Mouse (Mus musculus): Measurements from ENCODE around the gene Spn. TPM values are rescaled to one million over a fixed set of nuclear protein-coding genes. Genes with fewer than 3 reads are reported as not detected.
"Not testable (repeated sequence)": the region's sequence is repeated elsewhere in the genome, so short reads cannot be mapped to it uniquely, and the experiment has no call there.

The Spn gene
- polyA plus RNA-seq (2012; rRNA removed) = 11.8 and 13.2 TPM in 2 replicates

DNA sequence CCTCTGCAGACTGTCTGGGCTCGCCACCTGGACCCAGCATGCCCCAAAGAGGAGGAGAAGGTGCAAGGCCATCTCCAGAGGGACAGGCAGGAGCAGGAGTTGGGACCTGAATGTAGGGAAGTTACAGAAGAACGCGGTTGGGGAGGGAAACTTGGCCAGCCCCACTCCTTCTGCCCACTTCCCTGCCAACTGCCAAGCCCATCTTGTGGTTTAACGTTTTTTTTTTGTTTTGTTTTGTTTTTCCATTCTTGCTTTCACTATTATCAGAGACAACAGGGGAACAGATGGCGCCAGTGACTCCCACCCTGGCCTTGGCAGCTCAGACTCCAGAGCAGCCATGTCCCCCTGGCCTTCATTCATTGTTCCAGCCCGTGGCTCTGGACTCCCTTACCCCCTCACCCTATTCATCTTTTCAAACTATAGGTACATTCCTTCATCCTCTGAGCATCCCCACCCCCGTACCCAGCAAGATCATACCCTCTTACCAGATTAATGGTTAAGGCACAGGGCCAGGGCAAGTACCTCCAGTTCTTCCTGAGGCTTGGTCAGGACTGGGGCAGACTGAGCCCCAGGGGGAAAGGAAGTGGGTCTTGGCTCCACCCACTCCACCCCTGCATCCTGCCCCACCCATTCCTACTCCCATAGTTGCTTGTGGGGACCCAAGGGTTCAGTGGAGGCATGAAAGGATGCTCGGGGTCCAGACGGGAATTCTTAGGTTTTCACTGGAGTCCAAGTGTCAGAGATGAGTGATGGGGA is at the start of gene Spn:
Gene Spn (minus strand): TSS at position 562 of the 756 bp plus-strand sequence.
- no peak within 1 kb of the TSS for H3K4me3 ChIP-seq (replicated peaks; ENCODE audit: extremely low read depth, low read depth, low read length)
- no peak for DNase-seq
- 34% methylated on average over 9 of the region's 9 CpGs for WGBS

DNA sequence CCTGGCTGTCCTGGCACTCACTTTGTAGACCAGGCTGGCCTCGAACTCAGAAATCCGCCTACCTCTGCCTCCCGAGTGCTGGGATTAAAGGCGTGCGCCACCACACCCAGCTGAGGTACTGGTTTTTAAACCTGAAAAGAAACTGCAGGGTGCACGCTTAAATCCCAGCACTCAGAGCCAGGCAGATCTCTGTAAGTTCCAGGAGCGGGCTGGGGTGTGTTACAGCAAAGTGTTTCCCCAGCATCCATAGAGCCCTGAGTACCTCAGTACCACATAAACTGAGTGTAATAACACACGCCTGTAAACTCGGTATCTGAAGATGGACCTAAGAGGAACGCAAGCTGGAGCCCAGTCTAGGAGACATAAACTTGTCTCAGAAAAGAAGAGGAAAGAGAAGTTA is 49.7 kb upstream of the Spn start:
- H3K4me1 ChIP-seq (ENCODE audit: control insufficient read depth, insufficient read depth, low read length) = no peaks in the 10 kb centered on the region

More for the DNA sequence above, at the start of gene Spn:
- TF ChIP-seq POLR2A (IDR thresholded peaks at IDR 0.05; ENCODE audit: borderline replicate concordance, extremely low read depth, low read depth, low read length) (no peak), CTCF (IDR thresholded peaks at IDR 0.05; ENCODE audit: insufficient read depth, low read length) (no peak)
- no peaks in the 10 kb centered on the region for H3K4me1 ChIP-seq (ENCODE audit: control insufficient read depth, insufficient read depth, low read length)

GRCm38 (mm10) chr7:127185601-127186000 is 48.0 kb upstream of the Spn start:
- Histone ChIP-seq H3K4me3 (replicated peaks; ENCODE audit: extremely low read depth, low read depth, low read length) (no peak overlapping the region), H3K4me1 (ENCODE audit: control insufficient read depth, insufficient read depth, low read length) (no peaks in the 10 kb centered on the region)
- no peak for DNase-seq
- WGBS = 63% methylated on average over 3 of the region's 3 CpGs
- TF ChIP-seq CTCF (IDR thresholded peaks at IDR 0.05; ENCODE audit: insufficient read depth, low read length) (no peak), POLR2A (IDR thresholded peaks at IDR 0.05; ENCODE audit: borderline replicate concordance, extremely low read depth, low read depth, low read length) (no peak)

More for the DNA sequence above, 49.7 kb upstream of the Spn start:
- WGBS = 79% methylated on average over 10 of the region's 10 CpGs
- H3K4me3 ChIP-seq (replicated peaks; ENCODE audit: extremely low read depth, low read depth, low read length) = no peak overlapping the region
- TF ChIP-seq CTCF (IDR thresholded peaks at IDR 0.05; ENCODE audit: insufficient read depth, low read length) = no peak
- TF ChIP-seq POLR2A (IDR thresholded peaks at IDR 0.05; ENCODE audit: borderline replicate concordance, extremely low read depth, low read depth, low read length) = no peak
- no peak for DNase-seq

DNA sequence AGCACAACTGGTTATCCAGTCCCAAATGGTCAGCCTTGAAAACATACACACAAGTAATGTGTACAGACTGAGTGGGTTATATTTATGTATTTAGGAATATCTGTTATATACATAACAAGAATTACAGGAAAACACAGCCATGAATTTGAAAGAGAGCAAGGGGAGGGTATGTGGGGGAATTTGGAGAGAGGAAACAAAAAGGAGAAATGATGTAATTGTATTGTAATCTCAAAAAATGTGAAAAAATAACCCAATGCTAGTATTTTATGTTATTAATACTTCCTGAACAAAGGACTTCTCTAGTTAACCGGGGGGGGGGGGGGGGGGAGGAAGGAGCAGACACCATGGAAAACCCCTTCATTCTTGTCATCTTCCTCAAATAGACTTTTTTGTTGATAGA is 47.1 kb upstream of the Spn start:
- no peak overlapping the region for H3K4me3 ChIP-seq (replicated peaks; ENCODE audit: extremely low read depth, low read depth, low read length)
- no peak for DNase-seq
- 20% methylated on average over 1 of the region's 1 CpGs for WGBS
- TF ChIP-seq CTCF (IDR thresholded peaks at IDR 0.05; ENCODE audit: insufficient read depth, low read length) (no peak), POLR2A (IDR thresholded peaks at IDR 0.05; ENCODE audit: borderline replicate concordance, extremely low read depth, low read depth, low read length) (no peak)
- no peaks in the 10 kb centered on the region for H3K4me1 ChIP-seq (ENCODE audit: control insufficient read depth, insufficient read depth, low read length)

- no peak for TF ChIP-seq POLR2A (IDR thresholded peaks at IDR 0.05; ENCODE audit: borderline replicate concordance, extremely low read depth, low read depth, low read length)
- peak; percentile 49; the same call in 1 of the 2 replicates for TF ChIP-seq CTCF (IDR thresholded peaks at IDR 0.05; ENCODE audit: insufficient read depth, low read length)
- DNase-seq = no peak
These were observed 46.2 kb upstream of the Spn start for GRCm38 (mm10) chr7:127183828-127184227.

DNA sequence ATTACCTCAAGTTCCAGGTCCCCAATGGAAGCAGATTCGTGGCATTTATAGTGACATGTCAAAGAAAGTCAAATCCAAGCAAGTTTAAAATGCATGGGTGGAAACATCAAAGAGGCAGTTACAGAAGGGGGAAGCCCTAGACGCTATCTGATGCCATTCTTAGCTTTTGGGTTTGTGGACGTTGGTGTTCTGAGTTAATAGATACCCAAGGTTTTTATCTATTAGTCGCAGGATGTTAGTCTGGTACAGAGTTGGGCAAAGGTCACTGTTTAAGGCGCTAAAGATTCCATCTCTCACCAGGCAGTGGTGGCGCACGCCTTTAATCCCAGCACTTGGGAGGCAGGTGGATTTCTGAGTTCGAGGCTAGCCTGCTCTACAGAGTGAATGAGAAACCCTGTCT is 45.7 kb upstream of the Spn start:
- 71% methylated on average over 8 of the region's 8 CpGs for WGBS
- DNase-seq = no peak
- no peak for TF ChIP-seq POLR2A (IDR thresholded peaks at IDR 0.05; ENCODE audit: borderline replicate concordance, extremely low read depth, low read depth, low read length)
- TF ChIP-seq CTCF (IDR thresholded peaks at IDR 0.05; ENCODE audit: insufficient read depth, low read length) = no peak
- Histone ChIP-seq H3K4me3 (replicated peaks; ENCODE audit: extremely low read depth, low read depth, low read length) (no peak overlapping the region), H3K4me1 (ENCODE audit: control insufficient read depth, insufficient read depth, low read length) (no peaks in the 10 kb centered on the region)

More at GRCm38 (mm10) chr7:127183828-127184227, 46.2 kb upstream of the Spn start:
- H3K4me3 ChIP-seq (replicated peaks; ENCODE audit: extremely low read depth, low read depth, low read length) = no peak overlapping the region
- 75% methylated on average over 6 of the region's 6 CpGs for WGBS
- H3K4me1 ChIP-seq (ENCODE audit: control insufficient read depth, insufficient read depth, low read length) = no peaks in the 10 kb centered on the region

GRCm38 (mm10) chr7:127181724-127182123 is 44.1 kb upstream of the Spn start:
- not testable (repeated sequence) for H3K4me1 ChIP-seq (ENCODE audit: control insufficient read depth, insufficient read depth, low read length); DNase-seq; H3K4me3 ChIP-seq (replicated peaks; ENCODE audit: extremely low read depth, low read depth, low read length)
- 37% methylated on average over 3 of the region's 3 CpGs for WGBS

DNA sequence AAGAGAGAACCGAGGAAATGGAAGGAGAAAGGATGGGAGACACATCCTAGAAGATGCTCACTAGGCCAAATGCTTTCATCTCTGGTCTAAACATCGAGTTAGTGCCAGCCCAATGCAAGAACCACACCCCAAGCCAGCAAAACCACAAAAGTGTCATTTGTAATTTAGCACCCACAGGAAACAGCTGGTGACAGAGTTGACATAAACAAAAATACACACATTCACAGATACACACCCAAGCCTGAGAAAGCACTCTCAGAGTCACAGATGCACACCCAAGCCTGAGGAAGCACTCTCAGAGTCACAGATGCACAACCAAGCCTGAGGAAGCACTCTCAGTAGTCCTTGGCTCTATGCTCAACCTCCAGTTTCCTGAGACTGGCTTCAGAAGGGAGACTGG is 43.2 kb upstream of the Spn start:
- WGBS = 25% methylated on average over 2 of the region's 2 CpGs
- Histone ChIP-seq H3K4me1 (ENCODE audit: control insufficient read depth, insufficient read depth, low read length) (no peaks in the 10 kb centered on the region), H3K4me3 (replicated peaks; ENCODE audit: extremely low read depth, low read depth, low read length) (no peak overlapping the region)
- TF ChIP-seq CTCF (IDR thresholded peaks at IDR 0.05; ENCODE audit: insufficient read depth, low read length) (no peak), POLR2A (IDR thresholded peaks at IDR 0.05; ENCODE audit: borderline replicate concordance, extremely low read depth, low read depth, low read length) (no peak)
- DNase-seq = no peak

DNA sequence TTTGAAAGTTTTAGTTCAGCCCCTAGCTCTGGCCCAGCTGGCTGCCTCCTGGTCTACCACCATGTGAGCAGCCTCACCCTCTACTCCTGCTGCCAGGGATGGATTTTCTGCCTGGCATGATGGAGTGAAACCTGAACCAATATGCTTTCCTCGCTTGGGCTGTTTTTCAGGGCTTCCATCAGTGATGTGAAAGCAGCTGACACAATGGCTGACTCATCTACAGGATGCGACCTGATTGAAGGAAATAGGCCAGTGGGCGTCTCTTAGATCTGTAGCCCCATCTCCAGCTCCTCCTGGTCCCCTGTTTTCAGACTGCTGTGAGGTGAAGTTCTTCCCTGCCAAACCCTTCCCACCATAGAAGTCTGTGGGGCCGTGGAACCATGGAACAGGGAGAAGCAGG is 39.3 kb upstream of the Spn start:
- no peak for TF ChIP-seq POLR2A (IDR thresholded peaks at IDR 0.05; ENCODE audit: borderline replicate concordance, extremely low read depth, low read depth, low read length)
- TF ChIP-seq CTCF (IDR thresholded peaks at IDR 0.05; ENCODE audit: insufficient read depth, low read length) = no peak
- H3K4me3 ChIP-seq (replicated peaks; ENCODE audit: extremely low read depth, low read depth, low read length) = no peak overlapping the region
- DNase-seq = no peak
- 73% methylated on average over 4 of the region's 4 CpGs for WGBS
- no peaks in the 10 kb centered on the region for H3K4me1 ChIP-seq (ENCODE audit: control insufficient read depth, insufficient read depth, low read length)

- WGBS = 70% methylated on average over 5 of the region's 5 CpGs
- Histone ChIP-seq H3K4me1 (ENCODE audit: control insufficient read depth, insufficient read depth, low read length) (no peaks in the 10 kb centered on the region), H3K4me3 (replicated peaks; ENCODE audit: extremely low read depth, low read depth, low read length) (no peak overlapping the region)
- TF ChIP-seq POLR2A (IDR thresholded peaks at IDR 0.05; ENCODE audit: borderline replicate concordance, extremely low read depth, low read depth, low read length) = no peak
- TF ChIP-seq CTCF (IDR thresholded peaks at IDR 0.05; ENCODE audit: insufficient read depth, low read length) = no peak
- no peak for DNase-seq
These were observed 28.9 kb upstream of the Spn start for GRCm38 (mm10) chr7:127166501-127166900.
